Mouse (Mus musculus) brain, embryonic 14.5 days (tissue): ENCODE results near the gene Rftn1.

ENCODE experiments used
- CTCF ChIP-seq: fragments of 200-500 bp; IDR thresholded peaks from 2 replicates; pipeline ENCODE4 v1.5.1; 2012; ENCODE audit warnings: inconsistent platforms, mild to moderate bottlenecking, moderate library complexity, borderline replicate concordance; ENCODE audit not compliant: insufficient read depth, insufficient read length; ENCODE audit errors: extremely low read depth
- POLR2A ChIP-seq: fragments of 200-500 bp; IDR thresholded peaks from 2 replicates; pipeline ENCODE4 v1.6.1; 2012; ENCODE audit warnings: mild to moderate bottlenecking, inconsistent platforms, borderline replicate concordance; ENCODE audit not compliant: poor library complexity, insufficient read depth, insufficient read length, severe bottlenecking; ENCODE audit errors: extremely low read depth

DNA sequence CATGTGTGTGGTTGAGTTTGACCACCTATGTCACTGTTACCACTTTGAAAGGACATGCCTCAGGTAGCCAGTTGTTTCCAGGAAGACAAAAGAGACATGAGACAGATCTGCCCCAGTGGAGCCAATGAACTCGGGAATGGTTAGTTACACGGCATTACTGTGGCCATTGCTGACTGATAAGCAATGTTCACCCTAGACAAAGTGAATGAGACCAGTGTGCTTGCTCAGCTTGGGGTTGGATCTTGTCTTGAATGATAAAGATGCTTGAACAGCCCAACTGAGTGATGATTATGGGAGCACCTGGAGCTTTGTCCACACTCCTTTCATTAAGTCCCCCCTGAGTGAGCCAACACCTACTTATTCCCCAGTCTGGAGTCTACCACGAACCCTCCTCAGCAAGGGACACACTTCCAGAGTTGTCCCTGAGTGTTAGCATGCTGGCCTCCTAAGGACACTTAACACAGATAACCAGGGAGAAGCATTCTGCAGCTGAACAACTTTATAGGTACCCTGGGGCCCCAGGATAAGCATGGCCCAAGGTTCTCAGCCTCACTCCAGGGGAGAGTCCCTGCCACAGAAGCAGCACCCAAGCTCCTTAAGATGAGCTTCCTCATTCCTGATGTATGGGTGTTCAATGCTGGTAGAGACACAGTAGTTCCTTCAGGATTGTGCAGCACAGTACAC is 149.6 kb downstream of the Rftn1 start:
- TF ChIP-seq CTCF (no peak), POLR2A (no peak)
